In the genomic region with DNA sequence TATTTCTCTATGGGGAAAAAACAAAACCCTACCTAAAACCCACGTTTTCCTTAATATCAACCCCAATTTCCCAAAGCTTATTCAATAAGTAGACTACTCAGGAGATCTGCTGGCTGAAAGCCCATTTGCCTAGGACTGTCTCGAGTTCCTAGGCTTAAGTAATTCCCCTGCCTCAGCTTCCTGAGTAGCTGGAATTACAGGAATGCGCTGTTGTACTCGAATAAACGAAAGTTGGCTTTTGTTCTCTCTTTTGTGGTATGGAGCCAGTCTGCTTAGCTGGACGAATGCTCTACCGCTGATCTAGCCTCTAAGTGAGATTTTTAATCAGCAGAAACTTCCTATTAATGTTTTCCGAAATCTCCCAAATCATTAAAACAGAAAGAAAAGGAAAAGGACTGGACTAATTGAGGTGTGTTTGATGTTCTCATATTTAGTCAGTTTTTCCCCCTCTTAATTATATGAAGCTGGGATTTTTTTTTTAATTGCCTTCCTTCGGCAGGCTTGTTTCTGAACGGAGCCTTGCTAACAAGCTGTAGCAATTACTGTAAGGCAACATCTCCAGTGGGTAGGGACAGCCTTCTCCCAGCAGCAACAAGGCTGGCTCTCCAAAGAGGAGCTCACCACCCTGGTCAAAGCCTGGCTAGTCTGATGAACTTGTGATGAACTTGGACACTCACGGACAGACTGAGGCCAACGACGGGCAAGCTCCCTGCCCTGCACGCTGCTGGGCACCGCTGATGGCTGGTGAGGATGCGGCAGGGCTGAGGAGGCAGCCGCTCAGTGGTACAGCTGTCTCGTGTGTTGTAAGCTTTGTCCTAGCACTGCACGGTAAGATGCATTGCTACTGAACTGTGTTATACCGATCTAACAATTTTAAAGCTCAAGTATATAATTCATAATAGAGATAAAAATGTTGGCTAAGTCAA, we compare ENCODE assay signal across 19 mouse cellular contexts. TPM values are rescaled to one million over a fixed set of nuclear protein-coding genes. Genes with fewer than 3 reads are reported as not detected.
DNase-seq lines count a peak whose midpoint lies in the region; ATAC-seq and TF ChIP-seq lines count a peak whose summit lies in the region.
"Had no signal": no experiment of that assay in that cellular context is flagged by ENCODE, and none has a peak within 500 bp of the region (broad histone marks: within the 10 kb centered on the region; RNA-seq: fewer than 3 reads in every experiment).

No protein-coding gene starts in this region.

- no peak for TF ChIP-seq CTCF in bone marrow, adult 2 months (IDR thresholded peaks at IDR 0.05; ENCODE audit: control insufficient read depth, insufficient read depth, low read length)

- 0 out of 2 replicates have a peak, but pooled peaks have one; percentile 16 for TF ChIP-seq POLR2A in bone marrow, adult 2 months (IDR thresholded peaks at IDR 0.05; ENCODE audit: borderline replicate concordance, control insufficient read depth, low read depth, low read length)
- no peak for TF ChIP-seq POLR2A in limb, embryonic 14.5 days (IDR thresholded peaks at IDR 0.05; ENCODE audit: borderline replicate concordance, extremely low read depth, insufficient read depth, insufficient read length)

- no peaks in the 10 kb centered on the region for H3K27me3 ChIP-seq in heart, embryonic 13.5 days (replicated peaks)
- H3K27me3 ChIP-seq in limb, embryonic 14.5 days (ENCODE audit: control insufficient read depth, insufficient read depth, low read length): no peaks in the 10 kb centered on the region
- H3K27me3 ChIP-seq: hindbrain, embryonic 12.5 days; liver, embryonic 13.5 days; neural tube, embryonic 13.5 days had no signal

- ATAC-seq in heart, embryonic 13.5 days (ENCODE audit: extremely low read depth, insufficient number of reproducible peaks, low FRiP score, low TSS enrichment): no peak
- no peak for ATAC-seq in limb, embryonic 14.5 days (ENCODE audit: low FRiP score, low read depth)
- ATAC-seq: CD4-positive, CD25-positive, alpha-beta regulatory T cell, adult 4 months had no signal

- no peak overlapping the region for H3K9ac ChIP-seq in heart, embryonic 13.5 days
- no peak overlapping the region for H3K9ac ChIP-seq in limb, embryonic 14.5 days (ENCODE audit: low read depth, low read length, severe bottlenecking)
- H3K9ac ChIP-seq: hindbrain, embryonic 12.5 days; liver, embryonic 13.5 days; neural tube, embryonic 13.5 days had no signal

- no peaks in the 10 kb centered on the region; the same call in 1 of the 2 replicates for H3K9me3 ChIP-seq in heart, embryonic 13.5 days
- 0 out of 2 replicates have a peak, but pooled peaks cover 4% of the 10 kb centered on the region for H3K9me3 ChIP-seq in limb, embryonic 14.5 days (ENCODE audit: control insufficient read depth, low read length)
- H3K9me3 ChIP-seq: liver, embryonic 13.5 days; neural tube, embryonic 13.5 days had no signal

- no peak overlapping the region for H3K4me3 ChIP-seq in heart, embryonic 13.5 days
- H3K4me3 ChIP-seq in bone marrow, adult 2 months (replicated peaks; ENCODE audit: control insufficient read depth, low read depth, low read length): no peak overlapping the region
- no peak overlapping the region for H3K4me3 ChIP-seq in limb, embryonic 14.5 days (replicated peaks; ENCODE audit: low read length)
- H3K4me3 ChIP-seq: hindbrain, embryonic 12.5 days; liver, embryonic 13.5 days; neural tube, embryonic 13.5 days had no signal

- H3K27ac ChIP-seq in heart, embryonic 13.5 days (replicated peaks): peak overlapping the region; percentile 29; the same call in 1 of the 2 replicates
- H3K27ac ChIP-seq in bone marrow, adult 2 months (ENCODE audit: control insufficient read depth, insufficient read depth, low read depth, low read length, poor library complexity): no peak overlapping the region
- no peak overlapping the region for H3K27ac ChIP-seq in limb, embryonic 14.5 days (replicated peaks; ENCODE audit: low read depth, low read length)
- H3K27ac ChIP-seq: hindbrain, embryonic 12.5 days; liver, embryonic 13.5 days; neural tube, embryonic 13.5 days had no signal

- no peak for DNase-seq in heart, postnatal 25 days (ENCODE audit: low spot score)
- peak; percentile 82 for DNase-seq in Muller cell, postnatal 12 days (ENCODE audit: inconsistent ontology term)
- peak; percentile 25 for DNase-seq in limb, embryonic 14.5 days (ENCODE audit: low spot score)
- DNase-seq in layer of hippocampus, adult 8-10 months (ENCODE audit: low spot score in 2 of 2): no peak
- DNase-seq in kidney, postnatal 10 days: no peak
- DNase-seq: cerebellum, adult 9-10 months; kidney, adult 11 months; kidney, postnatal 25 days; liver, embryonic 13.5 days; right cerebral cortex, adult 18-20 months had no signal

- intact Hi-C loops in heart, postnatal 25 days (cut with DNase I): no loop called here

- 67% methylated on average over 20 of the region's 20 CpGs for WGBS in heart, embryonic 13.5 days
- 84% methylated on average over 20 of the region's 20 CpGs for WGBS in bone marrow, adult 2 months
- WGBS in limb, embryonic 14.5 days: 55% methylated on average over 20 of the region's 20 CpGs

- peaks cover 45% of the 10 kb centered on the region for H3K4me1 ChIP-seq in heart, embryonic 13.5 days
- no peaks in the 10 kb centered on the region; the same call in 1 of the 2 replicates for H3K4me1 ChIP-seq in bone marrow, adult 2 months (ENCODE audit: control insufficient read depth, insufficient read depth, low read length)
- peaks cover 3% of the 10 kb centered on the region for H3K4me1 ChIP-seq in limb, embryonic 14.5 days (ENCODE audit: control insufficient read depth, insufficient read depth, low read length)
- H3K4me1 ChIP-seq: hindbrain, embryonic 12.5 days; neural tube, embryonic 13.5 days had no signal

- no peak overlapping the region for H3K4me2 ChIP-seq in heart, embryonic 13.5 days
- H3K4me2 ChIP-seq in limb, embryonic 14.5 days (replicated peaks; ENCODE audit: low read depth, low read length, severe bottlenecking): no peak overlapping the region
- H3K4me2 ChIP-seq: hindbrain, embryonic 12.5 days; liver, embryonic 13.5 days; neural tube, embryonic 13.5 days had no signal

- peaks cover 60% of the 10 kb centered on the region for H3K36me3 ChIP-seq in heart, embryonic 13.5 days
- peaks cover 31% of the 10 kb centered on the region for H3K36me3 ChIP-seq in limb, embryonic 14.5 days (ENCODE audit: control insufficient read depth, insufficient read depth, low read length)

RNA-seq across cellular contexts. Expression of gene Ghdc, which starts 35.9 kb away (rescaled TPM):
- polyA plus RNA-seq in heart, embryonic 13.5 days (2015; fragmentation: Nextera tagmentation; extraction: Ambion mirVana): 6.0 and 7.2 TPM in 2 replicates
- 10 to 100 TPM in 1 of 2 experiments, 1 to 10 TPM in 1; 9.5 to 11.3 TPM for total RNA-seq in heart, postnatal 25 days (2021)
- 3.7 and 4.9 TPM in 2 replicates for polyA plus RNA-seq in bone marrow, adult 2 months (2011; ENCODE audit: insufficient read depth, insufficient read length, low replicate concordance, missing spikeins)
- 12.1 and 14.0 TPM in 2 replicates for polyA plus RNA-seq in limb, embryonic 14.5 days (2012; rRNA removed)
- 3.7 and 5.7 TPM in 2 replicates for polyA plus RNA-seq in limb, embryonic 14.5 days (2014; fragmentation: Nextera tagmentation; extraction: Ambion mirVana)
- total RNA-seq in layer of hippocampus, adult 8-10 months (2022): 1 to 10 TPM; 6.2 to 7.7 (median 6.9) TPM

RNA-seq across cellular contexts. Expression of gene Stat5b, which starts 43.9 kb away (rescaled TPM):
- polyA plus RNA-seq in heart, embryonic 13.5 days (2015; fragmentation: Nextera tagmentation; extraction: Ambion mirVana): 24.3 and 27.0 TPM in 2 replicates
- 10 to 100 TPM; 67.6 to 68.9 TPM for total RNA-seq in heart, postnatal 25 days (2021)
- polyA plus RNA-seq in bone marrow, adult 2 months (2011; ENCODE audit: insufficient read depth, insufficient read length, low replicate concordance, missing spikeins): 10.7 and 14.5 TPM in 2 replicates
- 24.4 and 27.0 TPM in 2 replicates for polyA plus RNA-seq in limb, embryonic 14.5 days (2012; rRNA removed)
- polyA plus RNA-seq in limb, embryonic 14.5 days (2014; fragmentation: Nextera tagmentation; extraction: Ambion mirVana): 21.9 and 22.1 TPM in 2 replicates
- 10 to 100 TPM; 13.3 to 18.4 (median 15.6) TPM for total RNA-seq in layer of hippocampus, adult 8-10 months (2022)

RNA-seq across cellular contexts. Expression of gene Hcrt, which starts 43.9 kb away (rescaled TPM):
- polyA plus RNA-seq in heart, embryonic 13.5 days (2015; fragmentation: Nextera tagmentation; extraction: Ambion mirVana): not detected in 2 replicates
- not detected for total RNA-seq in heart, postnatal 25 days (2021)
- not detected in 2 replicates for polyA plus RNA-seq in bone marrow, adult 2 months (2011; ENCODE audit: insufficient read depth, insufficient read length, low replicate concordance, missing spikeins)
- polyA plus RNA-seq in limb, embryonic 14.5 days (2012; rRNA removed): not detected in 2 replicates
- polyA plus RNA-seq in limb, embryonic 14.5 days (2014; fragmentation: Nextera tagmentation; extraction: Ambion mirVana): not detected in 2 replicates
- total RNA-seq in layer of hippocampus, adult 8-10 months (2022): not detected
- total RNA-seq: layer of hippocampus, postnatal 25 days; megakaryocyte-erythroid progenitor cell, adult 5-6 weeks had no signal
- polyA plus RNA-seq: CD4-positive, CD25-positive, alpha-beta regulatory T cell, adult 4 months; hindbrain, embryonic 12.5 days; liver, embryonic 13.5 days; lung, postnatal 0 days; neural tube, embryonic 13.5 days; stomach, embryonic 16.5 days had no signal

RNA-seq across cellular contexts. Expression of gene Kcnh4, which starts 46.9 kb away (rescaled TPM):
- polyA plus RNA-seq in heart, embryonic 13.5 days (2015; fragmentation: Nextera tagmentation; extraction: Ambion mirVana): not detected in 2 replicates
- total RNA-seq in heart, postnatal 25 days (2021): not detected
- not detected in 2 replicates for polyA plus RNA-seq in bone marrow, adult 2 months (2011; ENCODE audit: insufficient read depth, insufficient read length, low replicate concordance, missing spikeins)
- 0.09 TPM in 2 replicates for polyA plus RNA-seq in limb, embryonic 14.5 days (2012; rRNA removed)
- not detected in 2 replicates for polyA plus RNA-seq in limb, embryonic 14.5 days (2014; fragmentation: Nextera tagmentation; extraction: Ambion mirVana)
- 1 to 10 TPM; 2.3 to 3.4 (median 2.7) TPM for total RNA-seq in layer of hippocampus, adult 8-10 months (2022)
- total RNA-seq: megakaryocyte-erythroid progenitor cell, adult 5-6 weeks had no signal
- polyA plus RNA-seq: CD4-positive, CD25-positive, alpha-beta regulatory T cell, adult 4 months; liver, embryonic 13.5 days; lung, postnatal 0 days had no signal

RNA-seq across cellular contexts. Expression of gene Stat5a, which starts 52.5 kb away (rescaled TPM):
- polyA plus RNA-seq in heart, embryonic 13.5 days (2015; fragmentation: Nextera tagmentation; extraction: Ambion mirVana): 5.2 and 5.9 TPM in 2 replicates
- total RNA-seq in heart, postnatal 25 days (2021): 10 to 100 TPM; 24.3 to 30.1 TPM
- 8.6 and 16.5 TPM in 2 replicates for polyA plus RNA-seq in bone marrow, adult 2 months (2011; ENCODE audit: insufficient read depth, insufficient read length, low replicate concordance, missing spikeins)
- 8.0 and 11.3 TPM in 2 replicates for polyA plus RNA-seq in limb, embryonic 14.5 days (2012; rRNA removed)
- 5.3 and 7.8 TPM in 2 replicates for polyA plus RNA-seq in limb, embryonic 14.5 days (2014; fragmentation: Nextera tagmentation; extraction: Ambion mirVana)
- 1 to 10 TPM; 2.5 to 3.8 (median 2.8) TPM for total RNA-seq in layer of hippocampus, adult 8-10 months (2022)

Comparison
In these comparisons a context has a peak if more than half of its experiments do, and no peak if none do; other contexts are left out.
1. DNase-seq: peak in Muller cell, postnatal 12 days (single experiment) and limb, embryonic 14.5 days (single experiment); none in heart, postnatal 25 days (single experiment), layer of hippocampus, adult 8-10 months (0 of 2) and kidney, postnatal 10 days (single experiment).